Mouse (Mus musculus) C2C12 (cell line): ENCODE data around the gene Emcn.

Experiments
- CTCF ChIP-seq: IDR thresholded peaks from one replicate; pipeline ENCODE4 v1.5.1; 2011; ENCODE audit not compliant: control insufficient read depth, insufficient read depth, insufficient read length
- MAX ChIP-seq: IDR thresholded peaks from one replicate; pipeline ENCODE4 v1.6.1; 2011; ENCODE audit warnings: mild to moderate bottlenecking, control low read depth
- MYOD1 ChIP-seq: IDR thresholded peaks from one replicate; pipeline ENCODE4 v1.6.1; 2011; ENCODE audit warnings: low read depth; ENCODE audit not compliant: control insufficient read depth, insufficient read length

- no peak for TF ChIP-seq CTCF
- TF ChIP-seq MAX = no peak
- TF ChIP-seq MYOD1 = no peak
Observed at GRCm38 (mm10) chr3:137300210-137300609, 40.7 kb upstream of the Emcn start.
